8 mouse cellular contexts compared by ENCODE assay signal in the genomic region with DNA sequence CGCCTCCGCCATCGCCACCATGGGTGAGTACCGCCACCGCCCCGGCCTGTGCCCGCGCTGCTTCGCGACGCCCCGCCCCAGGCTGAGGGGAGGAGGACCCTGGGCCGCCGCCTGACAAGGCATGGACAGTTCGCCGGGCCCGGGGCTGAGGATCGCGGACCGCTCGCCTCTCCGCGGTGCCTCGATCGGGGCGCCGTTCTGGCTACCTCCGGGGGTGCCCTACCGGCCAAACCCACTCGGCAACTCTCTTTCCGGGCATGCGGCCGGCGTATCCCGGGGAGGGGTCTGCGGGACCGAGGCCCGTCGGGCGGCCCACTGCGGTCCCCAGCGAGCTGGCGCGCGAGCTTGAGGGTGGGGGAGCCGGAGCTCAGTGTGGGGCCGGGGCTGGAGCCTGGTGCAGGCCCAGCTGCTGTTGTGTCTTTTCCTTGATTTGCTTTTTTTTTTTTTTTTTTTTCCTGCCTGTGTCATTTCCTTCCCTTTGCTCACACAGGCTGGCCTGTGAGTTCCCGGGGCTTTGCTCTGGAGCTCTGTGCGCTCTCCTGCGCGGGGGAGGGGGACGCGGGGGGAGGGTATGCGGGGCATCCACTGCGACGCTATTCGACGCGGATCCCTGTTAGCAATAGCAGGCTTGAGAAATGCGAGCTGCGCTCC. TPM values are rescaled to one million over a fixed set of nuclear protein-coding genes. Genes with fewer than 3 reads are reported as not detected.
A peak's percentile ranks its signal among the peaks of the same experiment; 100 is the strongest.
DNase-seq lines count a peak whose midpoint lies in the region; ATAC-seq and TF ChIP-seq lines count a peak whose summit lies in the region.

No protein-coding gene starts in this region.

- under 1% methylated on average over 50 of the region's 61 CpGs for WGBS in forebrain, postnatal 0 days
- WGBS in lung, embryonic 15.5 days: under 1% methylated on average over 54 of the region's 61 CpGs
- under 1% methylated on average over 61 of the region's 61 CpGs for WGBS in thymus, adult 2 months

- in situ Hi-C loops in ES-E14 (cut with MboI; ENCODE audit: low sequenced_read_pairs in 2 of 2, unreplicated experiment in 2 of 2): no loop called here

- peak; percentile 27 for ATAC-seq in forebrain, postnatal 0 days
- ATAC-seq in lung, embryonic 15.5 days (ENCODE audit: borderline replicate concordance, extremely low read depth, low FRiP score, low TSS enrichment): peak; percentile 76

- peak overlapping the region; percentile 90 for H3K9ac ChIP-seq in ES-E14 (ENCODE audit: insufficient read depth, low read depth, low read length, poor library complexity, severe bottlenecking)
- peak overlapping the region; percentile 82 for H3K9ac ChIP-seq in forebrain, postnatal 0 days
- H3K9ac ChIP-seq in lung, embryonic 15.5 days: peak overlapping the region; percentile 97

- H3K9me3 ChIP-seq in ES-E14 (ENCODE audit: control insufficient read depth, insufficient read depth, low read depth, low read length): no peaks in the 10 kb centered on the region
- H3K9me3 ChIP-seq in forebrain, postnatal 0 days (ENCODE audit: low read length): no peaks in the 10 kb centered on the region
- no peaks in the 10 kb centered on the region for H3K9me3 ChIP-seq in lung, embryonic 15.5 days

- peak overlapping the region; percentile 95 to 99 for H3K4me3 ChIP-seq in ES-E14 (ENCODE audit: insufficient read depth in 1 of 2, low read depth in 1 of 2, low read length in 2 of 2, poor library complexity in 1 of 2, severe bottlenecking in 1 of 2)
- peak overlapping the region; percentile 96 for H3K4me3 ChIP-seq in forebrain, postnatal 0 days (ENCODE audit: low read depth, low read length)
- H3K4me3 ChIP-seq in lung, embryonic 15.5 days: peak overlapping the region; percentile 88
- H3K4me3 ChIP-seq in thymus, adult 2 months (ENCODE audit: control insufficient read depth, insufficient read depth, low read length): peak overlapping the region; percentile 86

- no peaks in the 10 kb centered on the region for H3K27me3 ChIP-seq in forebrain, postnatal 0 days (ENCODE audit: insufficient read depth, low read length)
- no peaks in the 10 kb centered on the region for H3K27me3 ChIP-seq in lung, embryonic 15.5 days
- H3K27me3 ChIP-seq in thymus, adult 2 months (ENCODE audit: control insufficient read depth, insufficient read depth, low read length): no peaks in the 10 kb centered on the region

- intact Hi-C loops in heart, postnatal 36 days (cut with DNase I): loop anchor here (2.0 kb wide), 1 partner anchor 50 kb away; no protein-coding TSS in a partner anchor

- peaks cover 0 to 8% of the 10 kb centered on the region in 2 experiments; a peak in 1 of 4 replicates for H3K4me1 ChIP-seq in ES-E14 (ENCODE audit: control insufficient read depth in 2 of 2, insufficient read depth in 2 of 2, low read length in 2 of 2, poor library complexity in 1 of 2)
- H3K4me1 ChIP-seq in forebrain, postnatal 0 days (ENCODE audit: insufficient read depth): peaks cover 5% of the 10 kb centered on the region; the same call in 1 of the 2 replicates
- H3K4me1 ChIP-seq in lung, embryonic 15.5 days: peaks cover 24% of the 10 kb centered on the region
- H3K4me1 ChIP-seq in thymus, adult 2 months (replicated peaks; ENCODE audit: control insufficient read depth, insufficient read depth, low read length): 0 out of 2 replicates have a peak, but pooled peaks cover 2% of the 10 kb centered on the region

- DNase-seq in ES-E14 (ENCODE audit: low read depth, low spot score): peak; percentile 40
- peak; percentile 74 for DNase-seq in cerebellum, adult 11-12 months
- peak; percentile 68 for DNase-seq in forebrain, postnatal 0 days
- peak; percentile 76 to 88 for DNase-seq in heart, postnatal 36 days
- DNase-seq in layer of hippocampus, adult 9-10 months (ENCODE audit: low spot score): peak; percentile 22
- DNase-seq in ovary, adult 18-20 months (ENCODE audit: low spot score): peak; percentile 63
- DNase-seq in thymus, adult 2 months: peak; percentile 77

- peak; percentile 36 for TF ChIP-seq CTCF in forebrain, postnatal 0 days (IDR thresholded peaks at IDR 0.05; ENCODE audit: low read depth)
- 0 out of 2 replicates have a peak, but pooled peaks have one; percentile 20 for TF ChIP-seq CTCF in thymus, adult 2 months (IDR thresholded peaks at IDR 0.05; ENCODE audit: borderline replicate concordance, control insufficient read depth, extremely low read depth, insufficient read depth, low read length, poor library complexity)

- no peaks in the 10 kb centered on the region for H3K36me3 ChIP-seq in ES-E14 (ENCODE audit: control insufficient read depth, insufficient read depth, low read length, poor library complexity, severe bottlenecking)
- no peaks in the 10 kb centered on the region for H3K36me3 ChIP-seq in forebrain, postnatal 0 days (ENCODE audit: insufficient read depth)
- no peaks in the 10 kb centered on the region for H3K36me3 ChIP-seq in lung, embryonic 15.5 days
- H3K36me3 ChIP-seq in thymus, adult 2 months (ENCODE audit: control insufficient read depth, insufficient read depth, low read length): no peaks in the 10 kb centered on the region

- peak overlapping the region; percentile 60 for H3K4me2 ChIP-seq in forebrain, postnatal 0 days (ENCODE audit: low read depth)
- H3K4me2 ChIP-seq in lung, embryonic 15.5 days: peak overlapping the region; percentile 62

- TF ChIP-seq POLR2A in thymus, adult 2 months (IDR thresholded peaks at IDR 0.05; ENCODE audit: control insufficient read depth, extremely low read depth, insufficient read depth, low read length, poor library complexity): no peak

- H3K27ac ChIP-seq in ES-E14 (ENCODE audit: insufficient read depth, low read depth, low read length, poor library complexity, severe bottlenecking): peak overlapping the region; percentile 86
- peak overlapping the region; percentile 95 for H3K27ac ChIP-seq in forebrain, postnatal 0 days (ENCODE audit: low read depth, low read length)
- peak overlapping the region; percentile 99 for H3K27ac ChIP-seq in lung, embryonic 15.5 days
- H3K27ac ChIP-seq in thymus, adult 2 months (ENCODE audit: control insufficient read depth, insufficient read depth, low read length): no peak overlapping the region

TF ChIP-seq in ES-E14, 5 proteins besides CTCF, POLR2A, EP300 and RAD21:
- peak; percentile 81 for TF ChIP-seq ZNF384 (IDR thresholded peaks at IDR 0.05; ENCODE audit: low read depth, low read length)
- no peak for TF ChIP-seq HCFC1 (IDR thresholded peaks at IDR 0.05; ENCODE audit: borderline replicate concordance, insufficient read depth, low read length)

RNA-seq across cellular contexts. Expression of gene Map3k3, which starts 0.6 kb away (rescaled TPM):
- total RNA-seq in ES-E14 (2012; rRNA removed): 38.2 and 43.7 TPM in 2 replicates
- 29.2 and 32.9 TPM in 2 replicates for total RNA-seq in forebrain, postnatal 0 days (2014; rRNA removed)
- polyA plus RNA-seq in forebrain, postnatal 0 days (2015; fragmentation: Nextera tagmentation; extraction: Ambion mirVana): 6.7 and 8.5 TPM in 2 replicates
- 10 to 100 TPM; 38.7 to 44.4 TPM for total RNA-seq in heart, postnatal 36 days (2021)
- 22.6 and 28.2 TPM in 2 replicates for polyA plus RNA-seq in lung, embryonic 15.5 days (2015; fragmentation: Nextera tagmentation; extraction: Ambion mirVana)
- polyA plus RNA-seq in thymus, adult 2 months (2012; rRNA removed): 45.6 and 46.0 TPM in 2 replicates

RNA-seq across cellular contexts. Expression of gene Taco1, which starts 19.2 kb away (rescaled TPM):
- total RNA-seq in ES-E14 (2012; rRNA removed): 12.6 and 17.4 TPM in 2 replicates
- total RNA-seq in forebrain, postnatal 0 days (2014; rRNA removed): 17.4 and 18.1 TPM in 2 replicates
- 2.9 and 5.0 TPM in 2 replicates for polyA plus RNA-seq in forebrain, postnatal 0 days (2015; fragmentation: Nextera tagmentation; extraction: Ambion mirVana)
- total RNA-seq in heart, postnatal 36 days (2021): 10 to 100 TPM; 63.3 to 67.3 TPM
- polyA plus RNA-seq in lung, embryonic 15.5 days (2015; fragmentation: Nextera tagmentation; extraction: Ambion mirVana): 9.0 and 10.1 TPM in 2 replicates
- 14.9 and 18.4 TPM in 2 replicates for polyA plus RNA-seq in thymus, adult 2 months (2012; rRNA removed)

RNA-seq across cellular contexts. Expression of gene Dcaf7, which starts 48.4 kb away (rescaled TPM):
- total RNA-seq in ES-E14 (2012; rRNA removed): 23.0 and 30.3 TPM in 2 replicates
- total RNA-seq in forebrain, postnatal 0 days (2014; rRNA removed): 150 and 222 TPM in 2 replicates
- polyA plus RNA-seq in forebrain, postnatal 0 days (2015; fragmentation: Nextera tagmentation; extraction: Ambion mirVana): 79.1 and 115 TPM in 2 replicates
- 10 to 100 TPM; 40.2 to 42.5 TPM for total RNA-seq in heart, postnatal 36 days (2021)
- 64.3 and 67.8 TPM in 2 replicates for polyA plus RNA-seq in lung, embryonic 15.5 days (2015; fragmentation: Nextera tagmentation; extraction: Ambion mirVana)
- 79.1 and 85.0 TPM in 2 replicates for polyA plus RNA-seq in thymus, adult 2 months (2012; rRNA removed)

Comparison
In these comparisons a context has a peak if more than half of its experiments do, and no peak if none do; other contexts are left out.
1. DNase-seq: peak in every context shown above with its lines; median percentile 82 in heart, postnatal 36 days; 77 in thymus, adult 2 months; 74 in cerebellum, adult 11-12 months; 68 in forebrain, postnatal 0 days; 63 in ovary, adult 18-20 months; 40 in ES-E14; 22 in layer of hippocampus, adult 9-10 months.